Mouse (Mus musculus) hindlimb bud, embryonic 11.5 days (tissue): ENCODE measurements around the gene Zfp874a.
A peak's percentile ranks its signal among the peaks of the same experiment; 100 is the strongest.
"Not testable (repeated sequence)": the region's sequence is repeated elsewhere in the genome, so short reads cannot be mapped to it uniquely, and the experiment has no call there.

Experiments
- DNase-seq: peaks from one replicate; pipeline ENCODE4 v3.0.0-alpha.2; 2012; ENCODE audit warnings: low read depth, low spot score; ENCODE audit errors: extremely low spot score

Gene Zfp874a

GRCm38 (mm10) chr13:67451172-67452020, at the start of gene Zfp874a:
Zfp874a (minus strand) TSS chr13:67451624.
- peak; percentile 71 for DNase-seq

DNA sequence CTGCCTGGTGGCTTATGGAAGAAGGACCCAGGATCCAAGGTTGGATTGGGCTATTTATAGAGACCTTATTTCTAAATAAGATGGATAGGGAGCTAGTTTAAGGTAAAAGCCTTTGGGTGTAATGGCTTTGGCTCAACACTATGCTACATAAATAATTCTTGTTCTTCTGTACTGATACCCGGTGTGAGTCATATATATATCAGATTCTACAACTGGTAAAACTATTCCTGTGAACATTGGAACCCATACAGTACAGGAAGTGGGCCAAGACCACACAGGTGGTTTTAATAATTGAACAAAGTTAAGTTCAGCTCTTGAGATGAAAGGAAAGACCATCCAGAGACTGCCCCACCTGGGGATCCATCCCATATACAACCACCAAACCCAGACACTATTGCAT, 49.5 kb upstream of the Zfp874a start:
- DNase-seq: no peak

GRCm38 (mm10) chr13:67500084-67500719, 48.8 kb upstream of the Zfp874a start, which contains the start of gene Zfp58:
Zfp58 (minus strand) TSS chr13:67500555.
- DNase-seq: peak; percentile 66

DNA sequence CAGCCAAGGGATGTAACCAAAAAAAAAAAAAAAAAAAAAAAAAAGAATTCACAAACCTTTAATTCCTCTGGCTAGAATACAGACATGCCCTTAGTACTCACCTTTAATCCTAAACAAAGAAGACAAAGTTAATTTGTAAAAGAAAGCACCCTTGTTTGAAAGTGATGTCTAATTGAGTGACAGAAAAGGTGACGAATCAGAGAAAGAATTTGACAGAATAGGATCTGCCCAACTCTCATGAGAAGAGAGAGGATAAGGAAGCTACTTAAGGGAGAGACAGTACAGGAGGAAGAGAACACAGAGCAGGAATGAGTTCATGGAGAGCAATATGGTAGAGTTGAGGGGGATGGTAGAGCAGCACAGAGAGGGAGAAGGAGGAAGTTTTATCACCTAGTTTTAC, 44.2 kb upstream of the Zfp874a start:
- no peak for DNase-seq

- DNase-seq: peak; percentile 3
These were observed 33.0 kb upstream of the Zfp874a start for GRCm38 (mm10) chr13:67484424-67484811.

DNA sequence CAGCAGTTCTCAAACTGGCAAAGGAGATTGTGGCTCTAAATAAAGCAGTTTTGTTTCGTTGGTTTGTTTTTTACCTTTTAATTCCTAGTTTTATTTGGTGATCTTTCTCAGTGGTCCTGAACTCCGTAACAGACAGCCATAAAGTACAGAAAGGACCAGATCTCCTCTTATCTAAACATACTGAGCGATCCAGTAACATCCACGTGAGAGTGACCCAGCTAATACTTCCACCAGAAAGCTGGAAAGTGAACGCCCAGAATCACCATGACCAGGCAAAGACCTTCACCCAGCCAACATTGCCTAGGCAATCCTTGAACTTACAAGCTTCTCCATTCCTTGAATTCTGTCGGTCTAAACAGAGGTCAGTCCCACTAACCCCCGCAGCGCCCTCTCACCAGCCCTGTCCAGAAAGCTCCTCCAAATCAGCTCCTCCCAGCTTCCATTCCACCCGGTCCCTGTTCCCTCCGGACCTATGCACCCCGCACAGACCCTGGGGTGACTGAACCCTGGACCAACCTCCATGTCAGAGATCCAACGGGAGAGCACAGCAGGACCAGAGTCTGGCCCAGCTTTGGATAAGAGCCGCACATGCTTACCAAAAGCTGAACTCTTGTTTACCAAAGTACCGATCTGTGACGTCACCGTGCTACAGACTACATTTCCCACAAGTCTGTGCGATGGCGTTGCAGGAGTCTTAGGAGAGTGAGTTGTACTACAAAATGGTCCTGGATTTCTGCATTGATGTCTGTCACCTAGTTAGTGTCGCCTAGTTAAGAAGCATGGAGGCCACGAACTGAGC, 32.4 kb upstream of the Zfp874a start, which contains the start of gene Zfp874b:
Zfp874b (minus strand) TSS at position 634 of the 799 bp plus-strand sequence.
- DNase-seq: peak; percentile 77

GRCm38 (mm10) chr13:67481528-67481927, 30.1 kb upstream of the Zfp874a start:
- DNase-seq: no peak

GRCm38 (mm10) chr13:67469274-67469673, 17.9 kb upstream of the Zfp874a start:
- DNase-seq: no peak

DNA sequence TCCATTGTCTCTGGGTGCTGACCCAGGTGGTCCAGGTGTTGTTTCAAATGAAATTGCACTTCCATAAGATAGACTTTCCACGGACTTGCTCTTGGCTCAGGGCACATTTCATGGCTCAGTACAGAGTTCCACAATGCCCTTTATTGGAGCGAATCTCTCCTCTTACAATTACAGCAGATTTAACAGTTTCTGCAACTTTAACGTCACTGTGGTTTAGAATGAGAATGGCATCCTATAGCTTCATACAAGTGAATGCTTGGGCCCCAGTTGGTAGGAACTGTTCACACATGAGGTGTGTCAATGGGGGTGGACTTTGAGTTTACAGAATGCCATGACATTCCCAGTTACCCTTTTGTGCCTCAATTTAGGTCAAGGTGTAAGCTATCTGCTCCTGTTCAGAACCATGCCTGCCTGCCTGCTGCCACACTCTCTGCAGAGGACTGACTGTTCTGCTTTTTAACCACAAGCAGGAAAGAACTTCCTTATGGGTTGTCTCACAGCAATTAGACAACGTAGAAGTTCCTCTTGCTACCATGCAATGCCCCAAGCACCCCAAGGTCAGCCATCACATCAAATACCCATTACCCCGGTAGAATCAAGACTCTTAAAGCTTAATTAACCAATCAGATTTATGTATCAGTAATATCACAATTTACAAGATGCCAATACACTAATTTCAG, 12.2 kb upstream of the Zfp874a start:
- DNase-seq: not testable (repeated sequence)

- DNase-seq: no peak
These were observed 541 bp upstream of the Zfp874a start for GRCm38 (mm10) chr13:67452021-67452309.

DNA sequence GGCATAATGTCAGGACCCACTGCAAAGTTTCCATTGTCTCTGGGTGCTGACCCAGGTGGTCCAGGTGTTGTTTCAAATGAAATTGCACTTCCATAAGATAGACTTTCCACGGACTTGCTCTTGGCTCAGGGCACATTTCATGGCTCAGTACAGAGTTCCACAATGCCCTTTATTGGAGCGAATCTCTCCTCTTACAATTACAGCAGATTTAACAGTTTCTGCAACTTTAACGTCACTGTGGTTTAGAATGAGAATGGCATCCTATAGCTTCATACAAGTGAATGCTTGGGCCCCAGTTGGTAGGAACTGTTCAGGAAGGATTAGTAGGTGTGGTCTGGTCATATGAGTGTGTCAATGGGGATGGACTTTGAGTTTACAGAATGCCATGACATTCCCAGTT, 14.3 kb downstream of the Zfp874a start:
- not testable (repeated sequence) for DNase-seq

DNA sequence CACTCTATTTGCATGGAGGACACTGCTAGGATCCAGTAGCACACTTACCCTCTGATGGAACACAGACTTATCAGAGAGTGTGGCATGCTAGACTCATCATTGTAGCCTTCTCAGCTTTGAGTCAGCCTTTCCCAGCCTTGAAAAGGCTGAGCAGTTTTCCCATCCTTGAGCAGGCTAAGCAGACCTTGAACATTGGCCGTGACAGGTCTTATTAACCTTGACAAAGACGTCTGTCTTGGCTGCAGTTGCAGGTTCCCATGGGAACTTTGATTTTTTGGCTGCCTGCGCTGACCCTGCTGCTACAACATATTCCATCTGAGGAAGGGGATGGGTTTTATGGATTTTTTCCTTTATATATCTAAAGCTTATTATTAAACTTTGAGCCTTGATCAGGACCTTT, 23.3 kb downstream of the Zfp874a start:
- no peak for DNase-seq

- not testable (repeated sequence) for DNase-seq
These were observed 25.7 kb downstream of the Zfp874a start for GRCm38 (mm10) chr13:67425699-67426098.

GRCm38 (mm10) chr13:67422532-67422931, 28.9 kb downstream of the Zfp874a start:
- not testable (repeated sequence) for DNase-seq

DNA sequence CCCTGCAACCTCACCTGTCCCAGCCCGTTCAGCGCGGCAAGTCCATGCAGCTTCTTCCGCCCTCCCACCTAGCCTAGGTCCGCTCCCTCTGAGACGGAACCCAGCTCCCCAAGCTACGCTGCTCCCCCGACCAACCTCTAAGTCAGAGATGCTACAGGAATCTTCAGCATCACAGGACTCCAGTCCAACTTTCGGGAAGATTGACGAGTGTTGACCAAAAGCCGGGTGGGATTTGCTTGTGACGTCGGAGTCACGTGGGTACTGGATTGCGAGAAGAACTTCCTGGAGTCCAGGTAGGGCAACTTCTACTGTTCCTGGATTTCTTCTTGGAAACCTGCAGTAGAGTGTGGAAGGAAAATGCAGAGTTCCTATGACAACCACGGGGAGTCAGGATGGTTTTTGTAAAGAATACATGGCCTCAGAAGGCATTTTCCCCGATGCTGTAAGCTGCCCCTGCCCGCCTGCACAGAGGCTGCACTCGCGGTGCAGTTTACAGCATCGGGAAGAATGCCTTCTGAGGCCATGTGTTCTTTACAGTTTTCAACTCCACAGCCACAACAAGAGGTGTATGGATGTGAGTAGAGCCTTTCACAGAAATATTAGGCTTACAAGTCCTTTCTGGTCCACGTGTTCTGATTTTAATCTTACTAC, 30.1 kb downstream of the Zfp874a start, which contains the start of gene Zfp459:
Zfp459 (minus strand) TSS at position 212 of the 651 bp plus-strand sequence.
- DNase-seq: peak; percentile 67

- no peak for DNase-seq
These were observed 30.7 kb downstream of the Zfp874a start for GRCm38 (mm10) chr13:67420558-67421206.

DNA sequence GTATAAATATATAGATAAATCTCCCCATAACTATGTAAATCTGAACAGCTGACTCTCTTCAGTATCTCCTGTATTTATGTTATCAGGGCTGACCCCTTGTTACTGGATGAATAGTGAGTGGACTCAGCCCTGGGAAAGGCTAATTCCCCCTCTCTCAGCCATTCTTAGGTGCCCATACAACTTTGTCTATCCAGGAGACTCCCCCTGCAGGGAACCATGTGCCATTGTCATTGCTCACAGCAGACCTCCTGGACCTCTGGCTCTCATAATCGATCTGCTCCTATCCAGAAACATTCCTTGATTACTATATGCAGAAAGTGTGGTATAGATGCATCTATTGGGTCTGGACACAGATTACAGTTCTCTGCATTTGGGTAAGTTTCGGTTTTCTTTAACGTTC, 34.6 kb downstream of the Zfp874a start:
- DNase-seq: no peak

- DNase-seq: no peak
These were observed 35.7 kb downstream of the Zfp874a start for GRCm38 (mm10) chr13:67415759-67416158.

GRCm38 (mm10) chr13:67413634-67414033, 37.8 kb downstream of the Zfp874a start:
- DNase-seq: not testable (repeated sequence)
